In the genomic region with DNA sequence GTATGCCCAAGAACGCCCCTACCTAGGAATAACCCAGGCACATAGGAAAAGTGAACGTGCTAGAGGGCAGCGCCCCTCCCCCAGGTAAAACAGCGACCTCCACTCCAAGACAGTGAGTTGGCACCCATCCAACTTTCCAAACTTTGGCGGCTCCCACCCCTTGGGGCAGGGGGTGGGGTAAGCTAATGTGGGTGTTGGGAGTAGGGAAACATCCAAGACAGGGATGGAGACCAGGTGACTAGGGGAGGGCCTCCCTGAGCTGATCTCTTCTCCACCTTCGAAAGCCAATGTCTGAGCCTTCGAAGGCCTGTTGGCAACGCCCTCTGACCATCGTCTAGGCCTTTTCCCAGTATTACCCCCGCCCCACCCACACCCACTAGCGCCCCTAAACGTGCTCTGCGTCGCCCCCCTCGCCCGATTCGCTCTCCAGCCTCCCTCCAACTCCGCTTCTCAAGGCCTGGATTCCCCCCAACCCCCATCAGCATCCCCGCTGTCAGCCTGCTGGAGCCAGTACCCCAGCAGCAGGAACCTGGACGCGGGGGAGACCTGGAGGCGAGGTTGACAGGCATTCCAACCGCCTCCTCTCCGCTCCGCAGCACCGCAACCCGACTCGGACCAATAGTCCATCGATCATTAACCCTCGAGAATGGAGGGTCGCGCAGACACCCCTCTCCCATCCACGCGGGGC, we compare ENCODE assay signal across 8 mouse cellular contexts. TPM values are rescaled to one million over a fixed set of nuclear protein-coding genes. Genes with fewer than 3 reads are reported as not detected.
A peak's percentile ranks its signal among the peaks of the same experiment; 100 is the strongest.
DNase-seq lines count a peak whose midpoint lies in the region; ATAC-seq and TF ChIP-seq lines count a peak whose summit lies in the region.

No protein-coding gene starts in this region.

- peak overlapping the region; percentile 87 for H3K9ac ChIP-seq in embryonic facial prominence, embryonic 15.5 days
- H3K9ac ChIP-seq in intestine, embryonic 16.5 days (ENCODE audit: low read depth, low read length), result peak overlapping the region; percentile 83
- H3K9ac ChIP-seq in midbrain, embryonic 13.5 days (replicated peaks), result peak overlapping the region; percentile 94

- no peak for TF ChIP-seq CTCF in spleen, adult 2 months (IDR thresholded peaks at IDR 0.05; ENCODE audit: extremely low read depth, insufficient read depth, insufficient read length, insufficient replicate concordance)

- H3K4me2 ChIP-seq in embryonic facial prominence, embryonic 15.5 days (replicated peaks), result peak overlapping the region; percentile 87
- peak overlapping the region; percentile 94 for H3K4me2 ChIP-seq in intestine, embryonic 16.5 days (ENCODE audit: low read depth, low read length)
- H3K4me2 ChIP-seq in midbrain, embryonic 13.5 days (replicated peaks), result peak overlapping the region; percentile 86

- H3K4me3 ChIP-seq in erythroblast, embryonic 14.5 days (replicated peaks), result peak overlapping the region; percentile 62
- peak overlapping the region; percentile 67 for H3K4me3 ChIP-seq in spleen, adult 2 months (ENCODE audit: extremely low read depth, insufficient read depth, insufficient read length)
- peak overlapping the region; percentile 88 for H3K4me3 ChIP-seq in embryonic facial prominence, embryonic 15.5 days (replicated peaks)
- peak overlapping the region; percentile 78 for H3K4me3 ChIP-seq in intestine, embryonic 16.5 days (ENCODE audit: low read length)
- peak overlapping the region; percentile 83 for H3K4me3 ChIP-seq in midbrain, embryonic 13.5 days (replicated peaks)

- H3K4me1 ChIP-seq in erythroblast, embryonic 14.5 days (ENCODE audit: control insufficient read depth), result peaks cover 27% of the 10 kb centered on the region
- peaks cover 24% of the 10 kb centered on the region; the same call in 1 of the 2 replicates for H3K4me1 ChIP-seq in spleen, adult 2 months (ENCODE audit: control insufficient read depth, insufficient read depth, insufficient read length)
- peaks cover 51% of the 10 kb centered on the region for H3K4me1 ChIP-seq in embryonic facial prominence, embryonic 15.5 days
- peaks cover 21% of the 10 kb centered on the region for H3K4me1 ChIP-seq in intestine, embryonic 16.5 days (ENCODE audit: control insufficient read depth, insufficient read depth, low read length)
- peaks cover 57% of the 10 kb centered on the region for H3K4me1 ChIP-seq in midbrain, embryonic 13.5 days (replicated peaks)

- DNase-seq in spleen, adult 2 months (ENCODE audit: low read depth in 1 of 2, low spot score in 2 of 2), result no peak
- no peak for DNase-seq in spleen, postnatal 14 days (ENCODE audit: low spot score in 2 of 2)

- no peaks in the 10 kb centered on the region for H3K9me3 ChIP-seq in erythroblast, embryonic 14.5 days (ENCODE audit: control insufficient read depth, low read length)
- no peaks in the 10 kb centered on the region for H3K9me3 ChIP-seq in embryonic facial prominence, embryonic 15.5 days (replicated peaks)
- H3K9me3 ChIP-seq in intestine, embryonic 16.5 days (ENCODE audit: control insufficient read depth, low read length), result no peaks in the 10 kb centered on the region
- no peaks in the 10 kb centered on the region for H3K9me3 ChIP-seq in midbrain, embryonic 13.5 days

- no peaks in the 10 kb centered on the region for H3K36me3 ChIP-seq in erythroblast, embryonic 14.5 days (ENCODE audit: control insufficient read depth)
- H3K36me3 ChIP-seq in spleen, adult 2 months (ENCODE audit: control insufficient read depth, insufficient read depth, low read length), result no peaks in the 10 kb centered on the region
- peaks cover 10% of the 10 kb centered on the region for H3K36me3 ChIP-seq in embryonic facial prominence, embryonic 15.5 days
- no peaks in the 10 kb centered on the region for H3K36me3 ChIP-seq in intestine, embryonic 16.5 days (ENCODE audit: control insufficient read depth, insufficient read depth, low read length)
- peaks cover 17% of the 10 kb centered on the region for H3K36me3 ChIP-seq in midbrain, embryonic 13.5 days

- H3K27ac ChIP-seq in spleen, adult 2 months (ENCODE audit: insufficient read depth, low read length), result peak overlapping the region; percentile 21; the same call in 1 of the 2 replicates
- peak overlapping the region; percentile 92 for H3K27ac ChIP-seq in embryonic facial prominence, embryonic 15.5 days (replicated peaks)
- H3K27ac ChIP-seq in intestine, embryonic 16.5 days (ENCODE audit: low read length), result peak overlapping the region; percentile 75; the same call in 1 of the 2 replicates
- H3K27ac ChIP-seq in midbrain, embryonic 13.5 days, result peak overlapping the region; percentile 97

- no peak for TF ChIP-seq POLR2A in spleen, adult 2 months (IDR thresholded peaks at IDR 0.05; ENCODE audit: low read depth, low read length)

- ATAC-seq in erythroblast, adult 5-6 weeks (replicated peaks; ENCODE audit: low FRiP score, poor library complexity, severe bottlenecking), result no peak
- peak; percentile 13; the same call in 1 of the 2 replicates for ATAC-seq in embryonic facial prominence, embryonic 15.5 days (ENCODE audit: insufficient number of reproducible peaks, low FRiP score, low TSS enrichment, low read depth)
- ATAC-seq in intestine, embryonic 16.5 days, result peak; percentile 14; the same call in 1 of the 2 replicates
- ATAC-seq in midbrain, embryonic 13.5 days, result peak; percentile 21
- no peak for ATAC-seq in erythroid progenitor cell, adult 5-6 weeks (replicated peaks; ENCODE audit: low FRiP score, poor library complexity, severe bottlenecking)

- H3K27me3 ChIP-seq in erythroblast, embryonic 14.5 days (ENCODE audit: control insufficient read depth), result peaks cover 58% of the 10 kb centered on the region
- H3K27me3 ChIP-seq in spleen, adult 2 months (ENCODE audit: control insufficient read depth, insufficient read depth, low read length), result no peaks in the 10 kb centered on the region
- no peaks in the 10 kb centered on the region for H3K27me3 ChIP-seq in embryonic facial prominence, embryonic 15.5 days
- H3K27me3 ChIP-seq in intestine, embryonic 16.5 days (replicated peaks; ENCODE audit: control insufficient read depth, insufficient read depth, low read length), result no peaks in the 10 kb centered on the region
- H3K27me3 ChIP-seq in midbrain, embryonic 13.5 days, result no peaks in the 10 kb centered on the region

- 16% methylated on average over 33 of the region's 34 CpGs for WGBS in spleen, adult 2 months
- 4% methylated on average over 33 of the region's 34 CpGs for WGBS in embryonic facial prominence, embryonic 15.5 days
- 4% methylated on average over 31 of the region's 34 CpGs for WGBS in intestine, embryonic 16.5 days
- WGBS in midbrain, embryonic 13.5 days, result 3% methylated on average over 32 of the region's 34 CpGs

RNA-seq across cellular contexts. Expression of gene Cacnb1, which starts 1.1 kb away (rescaled TPM):
- polyA plus RNA-seq in erythroblast, embryonic 14.5 days (2012), result 0.03 TPM in 1 of 2 replicates, not detected in the other
- not detected in 2 replicates for total RNA-seq in erythroblast, adult 5-6 weeks (2015; ENCODE audit: low replicate concordance)
- total RNA-seq in erythroblast, adult 5-6 weeks (2017; ENCODE audit: low replicate concordance), result 0.34 TPM in 1 of 2 replicates, not detected in the other
- 8.5 and 8.9 TPM in 2 replicates for polyA plus RNA-seq in spleen, adult 2 months (2012; rRNA removed)
- polyA plus RNA-seq in embryonic facial prominence, embryonic 15.5 days (2015; fragmentation: Nextera tagmentation; extraction: Ambion mirVana), result 21.3 and 22.0 TPM in 2 replicates
- polyA plus RNA-seq in intestine, embryonic 16.5 days (2015; fragmentation: Nextera tagmentation; extraction: Ambion mirVana), result 5.1 TPM in 2 replicates
- 49.8 and 51.8 TPM in 2 replicates for polyA plus RNA-seq in midbrain, embryonic 13.5 days (2015; fragmentation: Nextera tagmentation; extraction: Ambion mirVana)
- total RNA-seq in erythroid progenitor cell, adult 5-6 weeks (2015; ENCODE audit: low replicate concordance), result not detected in 2 replicates
- total RNA-seq in erythroid progenitor cell, adult 5-6 weeks (2017; ENCODE audit: low replicate concordance), result 0.13 and 0.68 TPM in 2 replicates

RNA-seq across cellular contexts. Expression of gene Rpl19, which starts 4.8 kb away (rescaled TPM):
- 204 and 241 TPM in 2 replicates for polyA plus RNA-seq in erythroblast, embryonic 14.5 days (2012)
- 701 and 899 TPM in 2 replicates for total RNA-seq in erythroblast, adult 5-6 weeks (2015; ENCODE audit: low replicate concordance)
- total RNA-seq in erythroblast, adult 5-6 weeks (2017; ENCODE audit: low replicate concordance), result 332 and 357 TPM in 2 replicates
- polyA plus RNA-seq in spleen, adult 2 months (2012; rRNA removed), result 555 and 724 TPM in 2 replicates
- 1,021 and 1,069 TPM in 2 replicates for polyA plus RNA-seq in embryonic facial prominence, embryonic 15.5 days (2015; fragmentation: Nextera tagmentation; extraction: Ambion mirVana)
- polyA plus RNA-seq in intestine, embryonic 16.5 days (2015; fragmentation: Nextera tagmentation; extraction: Ambion mirVana), result 990 and 1,058 TPM in 2 replicates
- polyA plus RNA-seq in midbrain, embryonic 13.5 days (2015; fragmentation: Nextera tagmentation; extraction: Ambion mirVana), result 699 and 710 TPM in 2 replicates
- total RNA-seq in erythroid progenitor cell, adult 5-6 weeks (2015; ENCODE audit: low replicate concordance), result 931 and 1,058 TPM in 2 replicates
- total RNA-seq in erythroid progenitor cell, adult 5-6 weeks (2017; ENCODE audit: low replicate concordance), result 346 and 531 TPM in 2 replicates

RNA-seq across cellular contexts. Expression of gene Arl5c, which starts 25.7 kb away (rescaled TPM):
- not detected in 2 replicates for polyA plus RNA-seq in erythroblast, embryonic 14.5 days (2012)
- 0.96 and 5.9 TPM in 2 replicates for total RNA-seq in erythroblast, adult 5-6 weeks (2015; ENCODE audit: low replicate concordance)
- total RNA-seq in erythroblast, adult 5-6 weeks (2017; ENCODE audit: low replicate concordance), result 1.5 and 2.6 TPM in 2 replicates
- polyA plus RNA-seq in spleen, adult 2 months (2012; rRNA removed), result 24.6 and 28.9 TPM in 2 replicates
- polyA plus RNA-seq in embryonic facial prominence, embryonic 15.5 days (2015; fragmentation: Nextera tagmentation; extraction: Ambion mirVana), result 13.0 and 14.7 TPM in 2 replicates
- 9.0 and 9.9 TPM in 2 replicates for polyA plus RNA-seq in intestine, embryonic 16.5 days (2015; fragmentation: Nextera tagmentation; extraction: Ambion mirVana)
- 8.0 and 10.5 TPM in 2 replicates for polyA plus RNA-seq in midbrain, embryonic 13.5 days (2015; fragmentation: Nextera tagmentation; extraction: Ambion mirVana)
- 8.8 and 24.5 TPM in 2 replicates for total RNA-seq in erythroid progenitor cell, adult 5-6 weeks (2015; ENCODE audit: low replicate concordance)
- total RNA-seq in erythroid progenitor cell, adult 5-6 weeks (2017; ENCODE audit: low replicate concordance), result 9.6 and 17.5 TPM in 2 replicates

RNA-seq across cellular contexts. Expression of gene Stac2, which starts 31.6 kb away (rescaled TPM):
- not detected in 2 replicates for polyA plus RNA-seq in erythroblast, embryonic 14.5 days (2012)
- not detected in 2 replicates for total RNA-seq in erythroblast, adult 5-6 weeks (2015; ENCODE audit: low replicate concordance)
- total RNA-seq in erythroblast, adult 5-6 weeks (2017; ENCODE audit: low replicate concordance), result not detected in 2 replicates
- polyA plus RNA-seq in spleen, adult 2 months (2012; rRNA removed), result 6.3 and 6.6 TPM in 2 replicates
- polyA plus RNA-seq in embryonic facial prominence, embryonic 15.5 days (2015; fragmentation: Nextera tagmentation; extraction: Ambion mirVana), result 0.25 and 0.55 TPM in 2 replicates
- polyA plus RNA-seq in intestine, embryonic 16.5 days (2015; fragmentation: Nextera tagmentation; extraction: Ambion mirVana), result 0.29 TPM in 2 replicates
- 1.6 and 1.7 TPM in 2 replicates for polyA plus RNA-seq in midbrain, embryonic 13.5 days (2015; fragmentation: Nextera tagmentation; extraction: Ambion mirVana)
- not detected in 2 replicates for total RNA-seq in erythroid progenitor cell, adult 5-6 weeks (2015; ENCODE audit: low replicate concordance)
- not detected in 2 replicates for total RNA-seq in erythroid progenitor cell, adult 5-6 weeks (2017; ENCODE audit: low replicate concordance)

RNA-seq across cellular contexts. Expression of gene Plxdc1, which starts 35.5 kb away (rescaled TPM):
- polyA plus RNA-seq in erythroblast, embryonic 14.5 days (2012), result 0.02 TPM in 2 replicates
- 2.1 TPM in 1 of 2 replicates, not detected in the other for total RNA-seq in erythroblast, adult 5-6 weeks (2015; ENCODE audit: low replicate concordance)
- total RNA-seq in erythroblast, adult 5-6 weeks (2017; ENCODE audit: low replicate concordance), result 1.0 and 1.8 TPM in 2 replicates
- polyA plus RNA-seq in spleen, adult 2 months (2012; rRNA removed), result 9.0 and 9.7 TPM in 2 replicates
- 2.3 TPM in 2 replicates for polyA plus RNA-seq in embryonic facial prominence, embryonic 15.5 days (2015; fragmentation: Nextera tagmentation; extraction: Ambion mirVana)
- 0.34 and 0.65 TPM in 2 replicates for polyA plus RNA-seq in intestine, embryonic 16.5 days (2015; fragmentation: Nextera tagmentation; extraction: Ambion mirVana)
- polyA plus RNA-seq in midbrain, embryonic 13.5 days (2015; fragmentation: Nextera tagmentation; extraction: Ambion mirVana), result 0.38 and 0.63 TPM in 2 replicates
- 1.3 TPM in 1 of 2 replicates, not detected in the other for total RNA-seq in erythroid progenitor cell, adult 5-6 weeks (2015; ENCODE audit: low replicate concordance)
- total RNA-seq in erythroid progenitor cell, adult 5-6 weeks (2017; ENCODE audit: low replicate concordance), result 2.3 and 2.4 TPM in 2 replicates

Comparison
In these comparisons a context has a peak if more than half of its experiments do, and no peak if none do; other contexts are left out.
1. ATAC-seq: peak in embryonic facial prominence, embryonic 15.5 days (single experiment), intestine, embryonic 16.5 days (single experiment) and midbrain, embryonic 13.5 days (single experiment); none in erythroblast, adult 5-6 weeks (single experiment) and erythroid progenitor cell, adult 5-6 weeks (single experiment).
2. H3K27ac ChIP-seq: peak in every context shown above with its lines; median percentile 97 in midbrain, embryonic 13.5 days; 92 in embryonic facial prominence, embryonic 15.5 days; 75 in intestine, embryonic 16.5 days; 21 in spleen, adult 2 months.
3. Peak in every context shown above with its lines, with median percentiles within 50 percentile points of each other: H3K4me3 ChIP-seq, H3K4me2 ChIP-seq and H3K9ac ChIP-seq.